Mouse (Mus musculus) spleen, adult 2 months (tissue): ENCODE results near the gene Hrasls5.

Source experiments
- CTCF ChIP-seq: fragments of 200-500 bp; IDR thresholded peaks from 2 replicates; pipeline ENCODE4 v1.5.1; 2011; ENCODE audit warnings: mild to moderate bottlenecking, inconsistent platforms; ENCODE audit not compliant: insufficient read depth, insufficient read length, insufficient replicate concordance; ENCODE audit errors: extremely low read depth
- POLR2A ChIP-seq: fragments of 200-500 bp; IDR thresholded peaks from 2 replicates; pipeline ENCODE4 v1.6.1; 2011; ENCODE audit warnings: low read depth, low read length, inconsistent platforms

DNA sequence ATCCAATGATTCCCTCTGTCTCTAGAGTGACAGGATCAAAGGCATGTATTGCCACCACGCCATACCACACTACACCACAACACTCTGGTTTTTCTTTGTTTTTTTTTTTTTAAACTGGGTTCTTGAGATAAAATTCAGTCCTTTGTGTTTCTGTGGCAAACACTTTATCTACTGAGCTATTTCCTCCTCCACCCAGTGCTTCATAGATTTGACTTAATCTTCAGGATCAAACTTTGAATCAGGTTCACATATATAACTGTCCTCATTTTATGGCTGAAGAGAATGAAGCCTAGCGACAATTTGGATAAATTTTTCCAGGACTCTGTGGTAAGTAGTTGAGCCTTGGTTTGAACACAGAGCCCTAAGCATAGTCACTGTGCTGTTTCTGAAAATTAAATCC, 48.7 kb upstream of the Hrasls5 start:
- no peak for TF ChIP-seq CTCF
- no peak for TF ChIP-seq POLR2A
